Mouse (Mus musculus) heart, embryonic 13.5 days (tissue): ENCODE measurements at regions not wholly inside any gene's neighbourhood (a gene's known extent, or its start where the extent isn't known, plus 50 kb on each side); places are given as distances from the start of the nearest gene placed in this dataset.

Experiments used
- ATAC-seq: fragments of 200-750 bp; cut with Nextera tagmentation; 2 replicates; pipeline ENCODE4 v1.8.0; 2017; ENCODE audit warnings: moderate TSS enrichment; ENCODE audit not compliant: insufficient number of reproducible peaks, low FRiP score, low TSS enrichment; ENCODE audit errors: extremely low read depth
- H3K27ac ChIP-seq: fragments of 300-500 bp; sonication (generic); replicated peaks from 2 replicates; pipeline ENCODE4 v1.5.1; 2015; ENCODE audit warnings: moderate library complexity, mild to moderate bottlenecking, inconsistent platforms
- H3K27me3 ChIP-seq: fragments of 300-500 bp; sonication (generic); replicated peaks from 2 replicates; pipeline ENCODE4 v1.6.1; 2015; ENCODE audit warnings: mild to moderate bottlenecking, inconsistent platforms
- H3K36me3 ChIP-seq: fragments of 300-500 bp; sonication (generic); 2 replicates; pipeline ENCODE4 v1.6.1; 2015; ENCODE audit warnings: mild to moderate bottlenecking, inconsistent platforms
- H3K4me1 ChIP-seq: fragments of 300-500 bp; sonication (generic); 2 replicates; pipeline ENCODE4 v1.6.1; 2015; ENCODE audit warnings: inconsistent platforms
- H3K4me2 ChIP-seq: fragments of 300-500 bp; sonication (generic); 2 replicates; pipeline ENCODE4 v1.6.1; 2015; ENCODE audit warnings: inconsistent platforms, mild to moderate bottlenecking, moderate library complexity
- H3K4me3 ChIP-seq: fragments of 300-500 bp; sonication (generic); 2 replicates; pipeline ENCODE4 v1.5.1; 2015; ENCODE audit warnings: moderate library complexity, mild to moderate bottlenecking, inconsistent platforms
- H3K9ac ChIP-seq: fragments of 300-500 bp; sonication (generic); 2 replicates; pipeline ENCODE4 v1.6.1; 2015; ENCODE audit warnings: inconsistent platforms, mild to moderate bottlenecking, moderate library complexity
- H3K9me3 ChIP-seq: fragments of 300-500 bp; sonication (generic); 2 replicates; pipeline ENCODE4 v1.6.1; 2016; ENCODE audit warnings: inconsistent platforms
- WGBS: fragments of 180-500 bp; shearing (Covaris S2); methylation state at CpG from one replicate; pipeline ENCODE4 v1.1.7; 2015; ENCODE audit warnings: mixed read lengths; 5-methylcytosine and 5-hydroxymethylcytosine counted together

DNA sequence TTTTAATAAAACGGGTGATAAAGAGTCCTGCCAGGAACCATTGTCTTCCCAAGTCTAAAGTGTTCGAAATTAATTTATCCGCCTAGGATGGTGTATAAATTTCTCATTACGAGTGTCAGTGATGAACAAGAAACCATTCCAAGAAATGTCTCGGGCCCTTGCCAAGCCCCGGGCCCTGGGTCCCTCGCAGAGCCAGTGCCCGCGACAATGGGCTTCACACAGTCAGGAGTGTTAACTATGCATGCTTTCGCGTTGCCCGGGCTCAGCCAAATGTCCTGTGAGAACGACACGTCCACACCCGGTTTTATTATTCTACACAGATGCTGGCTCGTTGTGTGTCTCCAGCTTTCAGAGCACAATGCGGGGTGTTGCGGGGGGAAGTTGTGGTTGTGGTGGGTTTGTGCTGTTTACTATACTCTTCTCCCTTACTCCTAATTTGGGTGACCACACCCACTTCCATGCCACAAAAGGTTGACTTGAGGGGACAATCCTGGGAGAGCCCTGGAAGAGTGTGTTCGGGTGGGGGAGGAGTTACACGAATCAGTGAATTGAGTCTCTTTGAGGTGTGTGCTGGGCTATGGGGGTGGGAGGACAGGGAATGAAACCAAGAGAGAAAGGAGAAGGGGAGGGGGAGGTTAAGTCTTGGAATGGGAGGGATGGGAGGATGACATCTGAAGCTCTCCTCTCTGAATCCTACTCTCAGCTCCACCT is 166.5 kb downstream of the Inhbb start:
- 84% methylated on average over 20 of the region's 20 CpGs for WGBS
- Histone ChIP-seq H3K4me1 (no peaks in the 10 kb centered on the region), H3K27me3 (no peaks in the 10 kb centered on the region), H3K36me3 (no peaks in the 10 kb centered on the region), H3K4me3 (no peak overlapping the region), H3K27ac (no peak overlapping the region), H3K9ac (no peak overlapping the region), H3K9me3 (no peaks in the 10 kb centered on the region), H3K4me2 (no peak overlapping the region)
- no peak for ATAC-seq

DNA sequence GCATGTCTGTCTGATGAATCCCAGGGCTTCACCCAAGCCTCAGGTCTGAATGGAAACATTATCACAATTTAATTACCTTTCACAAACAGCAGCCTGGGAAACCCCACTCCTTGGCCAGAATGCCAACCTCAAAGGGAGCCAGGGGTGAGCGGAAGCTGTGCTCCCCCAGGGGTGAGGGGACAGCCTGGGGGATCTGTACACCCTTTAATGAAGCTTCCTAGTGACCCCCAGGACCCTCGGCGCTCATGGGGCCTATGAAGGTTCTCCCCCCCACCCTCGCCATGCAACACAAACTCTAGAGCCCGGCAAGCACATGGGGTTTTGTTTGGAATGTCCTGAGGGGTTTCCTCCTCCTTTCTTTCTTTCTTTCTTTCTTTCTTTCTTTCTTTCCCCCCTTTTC is 167.1 kb downstream of the Inhbb start:
- H3K4me2 ChIP-seq: no peak overlapping the region
- no peaks in the 10 kb centered on the region for H3K9me3 ChIP-seq
- ATAC-seq: no peak
- no peak overlapping the region for H3K4me3 ChIP-seq
- H3K36me3 ChIP-seq: no peaks in the 10 kb centered on the region
- WGBS: 80% methylated on average over 5 of the region's 5 CpGs
- no peak overlapping the region for H3K9ac ChIP-seq
- no peaks in the 10 kb centered on the region for H3K27me3 ChIP-seq
- H3K27ac ChIP-seq: no peak overlapping the region
- no peaks in the 10 kb centered on the region for H3K4me1 ChIP-seq

DNA sequence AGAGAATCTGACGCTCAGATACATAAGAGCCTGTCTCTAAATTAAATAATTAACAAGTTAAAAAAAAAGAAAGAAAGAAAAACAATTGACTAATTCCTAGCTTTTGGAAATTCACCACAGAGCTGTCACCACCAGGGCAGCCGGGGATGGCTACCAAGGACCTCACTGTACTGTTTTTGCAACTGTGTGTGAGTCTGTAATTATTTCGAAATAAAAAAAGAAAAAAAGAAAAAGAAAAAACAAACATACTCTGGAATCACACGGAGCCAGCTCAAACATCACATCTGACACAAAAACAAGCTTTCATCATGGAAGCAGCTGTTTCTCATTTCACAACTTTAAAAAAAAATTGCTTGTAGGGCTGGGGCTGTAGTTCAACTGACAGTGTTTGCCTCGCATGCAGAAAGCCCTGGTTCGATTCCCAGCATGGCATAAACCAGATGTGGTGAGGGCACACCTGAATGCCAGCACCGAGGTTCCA is 168.6 kb downstream of the Inhbb start:
- Histone ChIP-seq H3K27ac (no peak overlapping the region), H3K4me2 (no peak overlapping the region), H3K36me3 (no peaks in the 10 kb centered on the region), H3K9ac (no peak overlapping the region), H3K9me3 (no peaks in the 10 kb centered on the region), H3K4me3 (no peak overlapping the region), H3K27me3 (no peaks in the 10 kb centered on the region), H3K4me1 (no peaks in the 10 kb centered on the region)
- no peak for ATAC-seq
- 59% methylated on average over 7 of the region's 7 CpGs for WGBS

GRCm38 (mm10) chr1:119252403-119252802 is 169.6 kb downstream of the Inhbb start:
- Histone ChIP-seq H3K27ac (no peak overlapping the region), H3K9ac (no peak overlapping the region), H3K4me2 (no peak overlapping the region), H3K4me1 (no peaks in the 10 kb centered on the region), H3K4me3 (no peak overlapping the region), H3K9me3 (no peaks in the 10 kb centered on the region), H3K36me3 (no peaks in the 10 kb centered on the region), H3K27me3 (no peaks in the 10 kb centered on the region)
- 75% methylated on average over 6 of the region's 6 CpGs for WGBS
- ATAC-seq: no peak

DNA sequence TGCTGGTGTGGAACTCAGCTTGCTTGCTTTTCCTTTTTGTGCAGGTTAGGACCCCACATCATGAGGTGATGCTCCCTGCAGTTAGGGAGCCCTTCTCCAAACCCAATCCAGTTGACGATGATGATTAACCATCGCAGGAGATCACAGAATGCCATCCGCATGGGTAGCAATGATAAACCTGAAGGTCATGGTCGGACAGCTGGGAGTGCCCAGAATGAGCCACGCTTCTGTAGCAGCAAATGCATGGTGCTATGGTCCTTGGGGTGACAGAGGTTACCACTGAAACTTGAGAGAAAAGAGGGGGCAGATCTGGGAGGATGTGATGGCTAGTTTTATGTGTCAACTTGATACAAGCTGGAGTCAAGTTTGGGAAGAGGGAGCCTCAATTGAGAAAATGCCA is 170.3 kb downstream of the Inhbb start:
- Histone ChIP-seq H3K9me3 (no peaks in the 10 kb centered on the region), H3K9ac (no peak overlapping the region), H3K27me3 (no peaks in the 10 kb centered on the region), H3K4me1 (no peaks in the 10 kb centered on the region), H3K4me2 (no peak overlapping the region), H3K4me3 (no peak overlapping the region), H3K27ac (no peak overlapping the region), H3K36me3 (no peaks in the 10 kb centered on the region)
- WGBS: 88% methylated on average over 5 of the region's 5 CpGs
- ATAC-seq: no peak

DNA sequence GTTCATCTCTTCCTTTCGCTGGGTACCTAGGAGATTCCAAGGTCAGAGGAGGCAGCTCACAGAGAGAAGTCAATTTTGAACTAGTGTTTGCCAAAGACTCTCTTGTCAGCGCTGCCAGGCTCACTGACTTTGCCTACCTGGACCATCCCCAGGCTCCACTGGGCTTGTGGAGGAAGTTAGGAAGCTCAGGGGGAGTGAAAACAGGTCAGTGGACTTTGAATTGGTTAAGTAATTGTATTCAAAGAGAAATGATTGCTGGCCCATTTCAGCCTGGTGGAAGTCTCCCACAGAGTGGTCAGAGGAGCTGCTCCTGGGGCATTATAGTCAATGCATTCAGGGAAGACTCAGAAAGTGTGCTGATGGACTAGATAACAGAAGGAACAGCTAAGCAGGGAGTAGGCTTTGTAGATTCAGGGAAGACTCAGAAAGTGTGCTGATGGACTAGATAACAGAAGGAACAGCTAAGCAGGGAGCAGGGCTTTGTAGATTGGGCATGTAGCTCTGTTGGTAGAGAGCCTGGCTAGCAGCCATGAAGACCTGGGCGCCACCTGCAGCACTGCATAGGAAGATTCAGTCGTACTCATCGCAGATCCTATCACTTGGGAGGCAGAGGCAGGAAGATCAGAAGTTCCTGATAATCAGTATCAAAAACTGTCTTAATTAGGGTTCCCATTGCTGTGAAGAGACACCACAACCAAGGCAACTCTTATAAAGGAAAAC is 173.1 kb downstream of the Inhbb start:
- Histone ChIP-seq H3K4me2 (no peak overlapping the region), H3K36me3 (no peaks in the 10 kb centered on the region), H3K4me3 (no peak overlapping the region), H3K9ac (no peak overlapping the region), H3K4me1 (no peaks in the 10 kb centered on the region), H3K27me3 (no peaks in the 10 kb centered on the region), H3K27ac (no peak overlapping the region), H3K9me3 (no peaks in the 10 kb centered on the region)
- 80% methylated on average over 5 of the region's 5 CpGs for WGBS
- no peak for ATAC-seq

DNA sequence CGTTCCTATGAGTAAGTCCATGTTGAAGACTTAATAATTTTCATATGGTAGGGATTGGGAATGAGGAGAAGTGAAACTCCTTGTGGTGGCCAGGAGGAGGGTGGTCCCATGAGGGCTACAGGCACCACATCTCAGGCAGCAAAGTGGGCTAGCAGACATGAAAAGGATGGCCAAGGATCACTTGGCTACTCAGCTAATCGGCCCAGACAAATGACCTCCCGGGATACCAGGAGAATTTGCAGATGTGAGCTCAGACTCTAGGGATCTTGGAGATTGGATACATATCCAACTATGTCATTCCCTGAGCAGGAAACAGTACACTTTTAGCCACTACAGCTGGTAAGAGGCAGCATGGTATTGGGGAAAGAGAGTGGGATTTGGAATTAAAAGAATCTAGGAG is 174.9 kb downstream of the Inhbb start:
- no peak for ATAC-seq
- H3K27me3 ChIP-seq: no peaks in the 10 kb centered on the region
- H3K4me2 ChIP-seq: no peak overlapping the region
- 66% methylated on average over 3 of the region's 3 CpGs for WGBS
- H3K36me3 ChIP-seq: no peaks in the 10 kb centered on the region
- no peaks in the 10 kb centered on the region for H3K4me1 ChIP-seq
- no peak overlapping the region for H3K9ac ChIP-seq
- H3K9me3 ChIP-seq: no peaks in the 10 kb centered on the region
- no peak overlapping the region for H3K4me3 ChIP-seq
- no peak overlapping the region for H3K27ac ChIP-seq

DNA sequence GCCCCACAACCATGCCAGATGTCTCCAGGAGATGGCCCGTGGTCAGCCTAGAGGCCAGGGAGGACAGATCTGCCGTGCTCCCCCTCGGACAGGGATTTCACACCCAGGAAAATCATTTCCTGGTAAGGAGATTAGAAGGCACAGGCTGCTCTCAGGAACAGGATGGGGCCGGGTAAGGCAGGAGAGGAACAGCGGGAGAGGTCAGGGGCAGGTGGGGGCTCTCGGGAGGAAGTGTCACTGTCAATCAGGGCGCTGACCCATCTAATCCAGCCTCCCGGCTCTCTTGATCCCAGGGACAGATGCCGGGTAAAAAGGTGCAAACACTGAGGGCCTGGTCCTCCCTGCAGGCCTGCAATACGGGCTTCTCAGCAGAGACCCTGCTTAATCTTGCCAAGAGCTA is 183.6 kb downstream of the Inhbb start:
- no peak overlapping the region for H3K4me3 ChIP-seq
- H3K9ac ChIP-seq: no peak overlapping the region
- no peaks in the 10 kb centered on the region for H3K27me3 ChIP-seq
- peaks cover 25% of the 10 kb centered on the region for H3K4me1 ChIP-seq
- H3K4me2 ChIP-seq: no peak overlapping the region
- no peak overlapping the region for H3K27ac ChIP-seq
- WGBS: 23% methylated on average over 10 of the region's 10 CpGs
- no peaks in the 10 kb centered on the region for H3K9me3 ChIP-seq
- no peak for ATAC-seq
- H3K36me3 ChIP-seq: no peaks in the 10 kb centered on the region

DNA sequence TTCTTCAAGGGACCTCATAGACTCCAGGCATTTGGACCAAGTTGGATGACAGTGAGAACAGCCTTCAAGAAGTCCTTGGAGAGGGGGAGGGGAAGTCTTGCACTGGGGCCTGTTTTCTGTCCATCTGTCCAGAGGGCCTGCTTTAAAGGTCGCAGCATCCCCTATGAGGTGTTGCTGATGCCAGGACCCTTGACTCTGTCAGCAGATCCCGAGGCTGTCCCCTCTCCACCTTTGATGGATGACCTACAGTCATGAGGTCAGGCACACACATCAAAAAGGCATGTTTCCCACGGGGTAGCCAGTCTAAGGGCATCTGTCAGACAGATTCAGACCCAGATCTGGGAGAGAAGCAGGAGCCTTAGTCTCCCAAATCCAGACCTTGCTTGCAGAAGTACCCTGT is 183.4 kb upstream of the Gli2 start:
- Histone ChIP-seq H3K4me3 (no peak overlapping the region), H3K27ac (no peak overlapping the region), H3K36me3 (no peaks in the 10 kb centered on the region), H3K9me3 (no peaks in the 10 kb centered on the region; the same call in 1 of the 2 replicates), H3K4me2 (no peak overlapping the region), H3K9ac (no peak overlapping the region), H3K4me1 (peaks cover 25% of the 10 kb centered on the region), H3K27me3 (no peaks in the 10 kb centered on the region)
- 14% methylated on average over 3 of the region's 3 CpGs for WGBS
- no peak for ATAC-seq

DNA sequence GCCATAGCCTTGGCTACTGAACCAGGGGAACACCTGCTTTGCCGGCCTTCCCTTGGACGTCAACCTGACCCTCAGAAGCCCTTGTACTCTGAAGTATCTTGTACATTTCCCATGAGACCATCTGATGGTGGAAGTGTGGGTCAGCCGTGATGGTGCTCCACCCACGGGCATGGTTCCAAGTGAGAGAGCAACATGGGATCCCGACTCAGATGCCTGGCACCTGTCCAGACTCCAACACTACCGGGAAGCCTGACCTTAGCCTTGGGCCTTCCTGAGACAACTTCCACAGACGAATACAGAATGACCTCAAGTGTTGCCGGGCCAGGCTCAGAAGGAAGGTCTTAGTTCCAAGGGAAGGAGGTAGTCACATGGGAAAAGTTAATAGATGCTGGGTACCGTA is 181.0 kb upstream of the Gli2 start:
- no peak overlapping the region for H3K4me2 ChIP-seq
- 54% methylated on average over 9 of the region's 9 CpGs for WGBS
- no peaks in the 10 kb centered on the region for H3K27me3 ChIP-seq
- no peak overlapping the region for H3K9ac ChIP-seq
- ATAC-seq: no peak
- no peaks in the 10 kb centered on the region for H3K36me3 ChIP-seq
- H3K9me3 ChIP-seq: no peaks in the 10 kb centered on the region; the same call in 1 of the 2 replicates
- H3K4me1 ChIP-seq: peaks cover 25% of the 10 kb centered on the region
- no peak overlapping the region for H3K4me3 ChIP-seq
- H3K27ac ChIP-seq: no peak overlapping the region

DNA sequence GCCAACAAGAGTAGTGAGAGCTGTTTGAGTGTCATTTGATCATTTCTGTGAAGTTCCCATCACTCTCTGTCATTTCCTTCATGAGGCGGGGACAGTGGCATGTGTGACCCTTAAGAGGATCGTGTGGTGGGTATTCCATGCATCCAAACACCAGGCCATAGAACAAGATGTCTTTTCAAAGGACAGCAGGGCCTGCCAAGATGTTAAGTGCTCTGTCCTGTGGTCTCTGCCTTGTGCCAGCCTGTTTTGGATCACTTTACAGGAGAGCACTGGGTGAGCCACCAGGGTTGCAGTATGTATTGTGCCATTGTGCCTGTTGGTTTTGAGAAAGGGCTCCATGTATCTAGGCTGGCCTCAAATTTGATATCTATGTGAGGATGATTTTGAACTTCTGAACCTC is 173.6 kb upstream of the Gli2 start:
- 81% methylated on average over 2 of the region's 2 CpGs for WGBS
- no peak overlapping the region for H3K4me3 ChIP-seq
- no peaks in the 10 kb centered on the region for H3K27me3 ChIP-seq
- 0 out of 2 replicates have a peak, but pooled peaks cover 3% of the 10 kb centered on the region for H3K4me1 ChIP-seq
- ATAC-seq: no peak
- H3K36me3 ChIP-seq: no peaks in the 10 kb centered on the region
- no peak overlapping the region for H3K9ac ChIP-seq
- H3K4me2 ChIP-seq: no peak overlapping the region
- no peak overlapping the region for H3K27ac ChIP-seq
- H3K9me3 ChIP-seq: no peaks in the 10 kb centered on the region

DNA sequence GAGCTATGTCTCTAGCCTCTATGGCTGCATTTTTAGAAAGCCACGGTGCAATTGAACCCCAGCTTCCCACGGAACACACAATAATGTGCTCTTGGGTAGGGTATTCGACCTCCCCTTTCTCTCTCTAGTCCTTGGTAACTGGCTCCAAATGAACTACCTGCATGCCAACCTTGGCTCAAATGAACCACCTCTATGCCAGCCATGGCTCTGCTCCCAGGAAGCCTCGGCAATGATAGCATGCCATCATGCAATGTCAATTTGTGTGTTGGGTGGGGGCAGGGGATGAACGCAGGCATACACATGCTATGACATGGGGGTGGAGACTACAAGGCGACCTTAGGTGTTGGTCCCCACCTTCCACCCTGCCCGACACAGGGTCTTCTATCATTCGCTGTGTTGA is 170.5 kb upstream of the Gli2 start:
- 80% methylated on average over 8 of the region's 8 CpGs for WGBS
- Histone ChIP-seq H3K27me3 (no peaks in the 10 kb centered on the region), H3K4me1 (peaks cover 11% of the 10 kb centered on the region), H3K9me3 (no peaks in the 10 kb centered on the region), H3K9ac (no peak overlapping the region), H3K4me2 (no peak overlapping the region), H3K36me3 (no peaks in the 10 kb centered on the region), H3K27ac (no peak overlapping the region), H3K4me3 (no peak overlapping the region)
- no peak for ATAC-seq
